Mouse (Mus musculus) bone marrow macrophage, adult 2 months (primary cell): ENCODE measurements around the gene Clec16a. TPM values are rescaled to one million over a fixed set of nuclear protein-coding genes. Genes with fewer than 3 reads are reported as not detected.

Source experiments
- H3K27ac ChIP-seq: 2 replicates; pipeline ENCODE4 v1.5.1; 2012; ENCODE audit warnings: low read depth, low read length; ENCODE audit not compliant: insufficient read depth
- H3K4me1 ChIP-seq: 2 replicates; pipeline ENCODE4 v1.6.1; 2012; ENCODE audit warnings: low read length; ENCODE audit not compliant: control insufficient read depth, insufficient read depth
- H3K4me3 ChIP-seq: 2 replicates; pipeline ENCODE4 v1.5.1; 2012; ENCODE audit warnings: mild to moderate bottlenecking, low read length, moderate library complexity; ENCODE audit not compliant: insufficient read depth
- CTCF ChIP-seq: IDR thresholded peaks from 2 replicates; pipeline ENCODE4 v1.5.1; 2012; ENCODE audit warnings: low read depth, mild to moderate bottlenecking, low read length, moderate library complexity
- POLR2A ChIP-seq: IDR thresholded peaks from 2 replicates; pipeline ENCODE4 v1.6.1; 2012; ENCODE audit warnings: mild to moderate bottlenecking, low read depth, low read length, borderline replicate concordance
- polyA plus RNA-seq: library from polyadenylated mRNA; stranded (reverse); fragments of >200 nt; gene quantifications from 2 replicates; pipeline ENCODE4 v1.2.4, GENCODE M21; 2012; ENCODE audit not compliant: missing spikeins, insufficient read depth, insufficient read length

The Clec16a gene
- polyA plus RNA-seq, 1 experiment: 15.8 TPM

DNA sequence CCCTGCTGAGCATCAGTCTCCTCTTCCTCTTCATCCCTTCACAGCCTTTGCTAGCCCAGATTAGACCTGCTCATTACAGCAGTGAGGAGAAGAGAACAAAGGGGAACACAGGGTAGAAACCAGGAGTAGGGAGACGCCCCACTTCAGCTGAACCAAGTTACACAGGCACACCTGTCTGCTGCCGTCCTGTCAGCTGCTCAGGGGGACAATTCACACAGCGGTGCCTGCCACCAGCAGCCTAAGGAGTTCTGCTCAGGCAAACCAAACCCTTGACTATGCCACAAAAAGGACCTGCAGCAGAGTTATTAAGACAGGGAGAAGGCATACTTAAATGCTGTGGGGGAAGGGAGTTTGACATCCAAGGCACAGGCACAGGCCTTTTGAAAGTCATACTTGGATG, 121.6 kb downstream of the Clec16a start:
- no peak overlapping the region for H3K27ac ChIP-seq
- TF ChIP-seq CTCF: no peak
- no peak for TF ChIP-seq POLR2A
- no peaks in the 10 kb centered on the region for H3K4me1 ChIP-seq

DNA sequence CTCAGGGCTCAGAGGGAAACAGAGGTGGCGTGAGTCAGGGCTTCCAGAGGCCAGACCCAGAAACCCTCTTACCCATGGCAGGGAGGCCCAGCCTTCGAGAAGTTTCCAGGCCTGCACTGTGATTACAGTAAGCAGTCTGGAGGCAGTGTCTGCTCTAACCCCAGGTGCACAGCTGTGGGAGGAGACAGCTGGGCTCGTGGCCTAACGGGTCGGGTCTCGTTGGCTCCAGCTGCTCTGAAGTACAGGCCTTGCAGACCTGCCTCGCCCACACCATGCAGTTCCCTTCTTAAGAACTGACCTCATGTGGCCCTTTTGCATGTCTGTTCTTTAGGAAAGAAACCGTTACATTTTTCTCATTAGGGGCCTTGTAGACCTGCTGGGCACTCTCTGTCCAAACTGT, 123.3 kb downstream of the Clec16a start:
- Histone ChIP-seq H3K4me3 (no peak overlapping the region), H3K27ac (no peak overlapping the region), H3K4me1 (no peaks in the 10 kb centered on the region)
- no peak for TF ChIP-seq POLR2A
- TF ChIP-seq CTCF: no peak

More for the DNA sequence above, 121.6 kb downstream of the Clec16a start:
- no peak overlapping the region for H3K4me3 ChIP-seq

- no peak for TF ChIP-seq POLR2A
- TF ChIP-seq CTCF: no peak
- Histone ChIP-seq H3K4me1 (no peaks in the 10 kb centered on the region), H3K4me3 (no peak overlapping the region), H3K27ac (no peak overlapping the region)
Observed at GRCm38 (mm10) chr16:10668991-10669703, 124.0 kb downstream of the Clec16a start.

DNA sequence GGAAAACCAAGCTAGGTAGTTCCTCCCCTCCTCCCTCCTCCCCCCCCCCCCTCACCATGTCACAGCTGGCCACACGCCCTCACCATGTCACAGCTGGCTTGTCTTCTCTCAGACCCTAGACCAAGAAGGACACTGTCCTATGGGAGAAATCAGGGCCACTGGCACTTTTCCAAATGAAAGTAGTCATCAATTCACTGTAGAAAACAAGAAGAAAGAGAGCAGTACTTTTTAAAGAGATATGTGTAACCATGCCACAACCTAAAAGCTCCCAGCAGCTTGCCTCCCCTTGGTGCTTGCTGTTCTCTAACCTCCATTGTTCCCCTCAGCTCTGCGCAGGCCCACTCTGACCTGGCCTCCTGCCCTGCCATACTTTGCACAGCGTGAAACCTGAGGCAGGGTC, 124.8 kb downstream of the Clec16a start:
- Histone ChIP-seq H3K27ac (no peak overlapping the region), H3K4me3 (no peak overlapping the region), H3K4me1 (no peaks in the 10 kb centered on the region)
- TF ChIP-seq POLR2A (no peak), CTCF (no peak)

DNA sequence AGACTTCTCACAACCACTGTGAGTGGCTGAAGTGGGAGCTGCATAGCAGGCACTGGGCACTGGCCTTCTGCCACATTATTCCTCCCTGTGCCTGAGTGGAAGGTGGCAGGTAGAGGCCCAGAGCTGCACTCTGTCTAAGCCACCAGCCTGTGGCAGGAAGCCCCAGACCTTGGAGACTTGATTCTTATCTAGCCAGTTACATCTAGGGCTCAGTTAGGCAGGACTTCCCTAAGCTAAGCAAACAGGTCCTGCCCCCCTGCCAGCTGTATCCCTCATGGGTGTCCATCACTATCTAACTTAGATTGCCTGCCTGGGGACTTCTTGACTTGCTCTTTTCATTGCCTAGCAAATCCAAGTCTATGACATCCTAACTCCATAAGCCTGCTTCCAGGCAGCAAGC, 127.4 kb downstream of the Clec16a start:
- H3K27ac ChIP-seq: no peak overlapping the region
- no peak overlapping the region for H3K4me3 ChIP-seq
- peaks cover 9% of the 10 kb centered on the region for H3K4me1 ChIP-seq
- TF ChIP-seq CTCF (no peak), POLR2A (no peak)

DNA sequence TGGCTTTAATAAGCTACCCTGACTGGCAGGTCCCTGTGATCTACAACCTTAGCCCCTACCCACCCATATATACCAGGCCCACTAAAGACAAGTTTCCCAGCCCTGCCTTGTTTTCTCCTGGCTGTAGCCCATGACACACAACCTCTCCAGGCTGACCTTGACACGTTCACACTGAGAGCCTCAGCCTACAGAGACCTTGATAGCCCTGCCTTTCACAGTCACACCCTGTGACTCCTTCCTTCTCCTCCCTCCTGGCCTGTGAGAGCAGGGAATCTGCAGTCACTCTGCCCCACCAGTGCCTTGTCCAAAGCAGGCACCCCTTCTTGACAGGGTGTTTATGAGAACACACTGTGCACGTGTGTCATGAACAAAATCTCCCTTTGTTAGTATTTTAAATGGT, 128.9 kb downstream of the Clec16a start:
- no peak overlapping the region for H3K4me3 ChIP-seq
- no peak overlapping the region for H3K27ac ChIP-seq
- TF ChIP-seq POLR2A: no peak
- no peak for TF ChIP-seq CTCF
- peaks cover 9% of the 10 kb centered on the region for H3K4me1 ChIP-seq

- Histone ChIP-seq H3K4me3 (no peak overlapping the region), H3K4me1 (peaks cover 9% of the 10 kb centered on the region), H3K27ac (no peak overlapping the region)
- TF ChIP-seq CTCF (no peak), POLR2A (no peak)
Observed at GRCm38 (mm10) chr16:10674957-10675356, 129.8 kb downstream of the Clec16a start.

DNA sequence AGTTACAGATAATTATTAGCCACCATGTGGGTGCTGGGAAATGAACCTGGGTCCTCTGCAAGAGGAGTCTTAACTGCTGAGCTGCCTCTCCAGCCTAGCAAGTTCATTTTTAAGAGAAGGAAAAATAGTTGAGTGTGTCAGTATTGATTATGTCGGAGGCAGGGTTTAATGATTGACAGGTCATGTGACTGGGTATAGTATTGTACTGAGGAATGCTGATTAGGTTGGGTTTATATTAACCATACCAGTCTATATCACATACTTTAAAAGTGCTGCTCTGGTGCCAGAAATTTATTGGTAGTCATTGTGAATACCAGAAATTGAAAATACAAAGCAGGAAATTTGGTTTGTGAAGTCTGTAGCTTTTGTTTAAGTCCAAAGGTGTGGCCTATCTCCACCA, 130.5 kb downstream of the Clec16a start:
- no peak overlapping the region for H3K27ac ChIP-seq
- peaks cover 9% of the 10 kb centered on the region for H3K4me1 ChIP-seq
- H3K4me3 ChIP-seq: no peak overlapping the region
- TF ChIP-seq POLR2A: no peak
- TF ChIP-seq CTCF: no peak

DNA sequence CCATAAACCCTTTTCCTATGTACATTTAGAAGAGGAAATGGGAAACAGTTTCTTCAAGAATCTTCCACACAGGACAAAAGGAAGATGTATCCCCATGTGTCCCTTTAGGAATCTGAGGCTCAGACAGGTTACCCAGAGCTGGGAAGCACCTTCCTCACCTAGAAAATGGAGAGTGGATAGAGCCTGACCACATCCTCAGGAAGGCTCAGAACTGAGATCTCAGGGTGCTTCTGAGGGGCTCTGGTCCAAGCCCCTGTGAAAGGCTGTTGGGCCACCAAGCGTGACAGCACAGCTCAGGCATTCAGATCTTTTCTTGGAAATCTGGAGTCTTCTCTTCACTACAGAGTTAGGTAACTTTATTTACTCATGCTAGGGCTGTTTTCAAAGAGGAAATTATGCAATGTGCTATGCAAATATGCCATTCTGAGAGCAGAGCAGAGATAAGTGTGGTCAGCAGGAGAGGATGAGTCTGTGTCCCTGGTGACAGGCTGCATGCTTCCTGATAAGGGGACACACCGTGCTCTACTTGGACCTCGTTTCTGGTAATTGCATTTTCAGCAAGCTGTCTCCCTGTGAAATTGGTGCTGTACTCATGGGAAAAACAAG, 131.4 kb downstream of the Clec16a start:
- no peak overlapping the region for H3K27ac ChIP-seq
- TF ChIP-seq POLR2A (no peak), CTCF (no peak)
- no peak overlapping the region for H3K4me3 ChIP-seq
- peaks cover 9% of the 10 kb centered on the region for H3K4me1 ChIP-seq

DNA sequence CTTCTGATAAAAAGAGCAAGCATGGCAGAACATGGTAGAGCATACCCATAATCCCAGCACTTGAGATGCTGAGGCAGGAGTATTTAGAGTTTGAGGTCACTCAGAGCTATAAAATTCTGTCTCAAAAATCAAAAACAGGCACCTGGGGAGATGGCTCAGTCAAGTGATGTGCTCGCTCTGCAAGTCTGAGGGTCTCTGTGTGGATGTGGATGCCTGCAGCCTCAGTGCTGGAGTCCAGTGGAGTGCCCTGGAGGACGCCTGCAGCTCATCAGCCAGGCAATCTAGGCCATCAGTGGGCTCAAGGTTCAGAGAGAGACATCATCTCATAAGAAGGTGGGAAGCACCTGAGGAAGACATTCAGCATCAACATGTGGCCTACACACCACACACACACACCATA, 137.4 kb downstream of the Clec16a start:
- TF ChIP-seq CTCF: no peak
- no peak for TF ChIP-seq POLR2A
- no peaks in the 10 kb centered on the region for H3K4me1 ChIP-seq
- no peak overlapping the region for H3K4me3 ChIP-seq
- no peak overlapping the region for H3K27ac ChIP-seq
